Mouse (Mus musculus) testis, adult 2 months (tissue): Measurements from ENCODE around the gene Megf6. TPM values are rescaled to one million over a fixed set of nuclear protein-coding genes. Genes with fewer than 3 reads are reported as not detected.

Source experiments
- H3K27ac ChIP-seq: fragments of 200-500 bp; 2 replicates; pipeline ENCODE4 v1.5.1; 2012; ENCODE audit warnings: low read depth, low read length; ENCODE audit not compliant: control insufficient read depth, insufficient read depth
- H3K27me3 ChIP-seq: fragments of 200-500 bp; 2 replicates; pipeline ENCODE4 v1.6.1; 2012; ENCODE audit warnings: mild to moderate bottlenecking, low read length, moderate library complexity; ENCODE audit not compliant: control insufficient read depth, insufficient read depth
- H3K36me3 ChIP-seq: fragments of 200-500 bp; 2 replicates; pipeline ENCODE4 v1.6.1; 2012; ENCODE audit warnings: mild to moderate bottlenecking, low read length; ENCODE audit not compliant: control insufficient read depth, insufficient read depth
- H3K4me1 ChIP-seq: fragments of 200-500 bp; 2 replicates; pipeline ENCODE4 v1.6.1; 2012; ENCODE audit warnings: low read length; ENCODE audit not compliant: control insufficient read depth, insufficient read depth
- H3K4me3 ChIP-seq: fragments of 200-500 bp; 2 replicates; pipeline ENCODE4 v1.5.1; 2012; ENCODE audit warnings: low read depth, mild to moderate bottlenecking, low read length, moderate library complexity, mixed read lengths; ENCODE audit not compliant: control insufficient read depth
- CTCF ChIP-seq: fragments of 200-500 bp; IDR thresholded peaks from 2 replicates; pipeline ENCODE4 v1.5.1; 2012; ENCODE audit warnings: low read depth, mild to moderate bottlenecking, inconsistent platforms, low read length, moderate library complexity; ENCODE audit not compliant: control insufficient read depth, insufficient read depth, insufficient replicate concordance
- POLR2A ChIP-seq: fragments of 200-500 bp; IDR thresholded peaks from 2 replicates; pipeline ENCODE4 v1.6.1; 2012; ENCODE audit warnings: low read depth, mild to moderate bottlenecking, inconsistent platforms, low read length, moderate library complexity; ENCODE audit not compliant: control insufficient read depth
- polyA plus RNA-seq: library from polyadenylated mRNA; depleted of rRNA; stranded (reverse); fragments of >200 nt; gene quantifications from 2 replicates; pipeline ENCODE4 v1.2.3, GENCODE M21; 2012

The Megf6 gene
- polyA plus RNA-seq, 1 experiment, result 1.0 TPM

- no peaks in the 10 kb centered on the region for H3K4me1 ChIP-seq
- H3K36me3 ChIP-seq, result no peaks in the 10 kb centered on the region
- no peak for TF ChIP-seq CTCF
- no peak for TF ChIP-seq POLR2A
- no peaks in the 10 kb centered on the region for H3K27me3 ChIP-seq
- no peak overlapping the region for H3K4me3 ChIP-seq
- H3K27ac ChIP-seq, result no peak overlapping the region
These were observed 53.9 kb downstream of the Megf6 start for GRCm38 (mm10) chr4:154224267-154224969.

GRCm38 (mm10) chr4:154224970-154225309 is 54.4 kb downstream of the Megf6 start:
- no peak overlapping the region for H3K27ac ChIP-seq
- H3K36me3 ChIP-seq, result no peaks in the 10 kb centered on the region
- TF ChIP-seq CTCF (no peak), POLR2A (no peak)
- H3K4me3 ChIP-seq, result no peak overlapping the region
- H3K4me1 ChIP-seq, result no peaks in the 10 kb centered on the region
- no peaks in the 10 kb centered on the region for H3K27me3 ChIP-seq

GRCm38 (mm10) chr4:154226678-154227077 is 56.1 kb downstream of the Megf6 start:
- 0 out of 2 replicates have a peak, but pooled peaks cover 3% of the 10 kb centered on the region for H3K4me1 ChIP-seq
- no peak overlapping the region for H3K27ac ChIP-seq
- TF ChIP-seq CTCF (no peak), POLR2A (no peak)

DNA sequence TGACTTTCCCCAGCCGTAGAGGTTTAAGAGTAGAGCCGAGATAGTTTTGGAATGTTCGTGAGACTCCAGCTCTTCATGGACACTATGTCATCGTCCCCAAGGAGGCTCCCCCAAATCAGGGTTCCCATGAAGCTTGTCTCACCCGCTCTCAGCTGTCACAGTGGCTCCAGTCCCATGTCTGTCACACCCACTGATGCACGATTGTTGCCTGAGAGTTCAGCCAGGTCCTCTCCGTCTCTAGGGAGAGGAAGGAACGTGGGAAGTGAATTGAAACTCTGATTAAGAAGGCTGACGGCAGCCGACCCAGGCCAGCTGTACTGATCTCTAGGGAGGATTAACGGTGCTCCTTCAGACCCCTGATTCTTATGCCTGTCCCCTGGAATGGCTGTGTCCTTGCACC is 57.8 kb downstream of the Megf6 start:
- Histone ChIP-seq H3K36me3 (no peaks in the 10 kb centered on the region), H3K27me3 (no peaks in the 10 kb centered on the region), H3K4me1 (0 out of 2 replicates have a peak, but pooled peaks cover 3% of the 10 kb centered on the region), H3K4me3 (no peak overlapping the region), H3K27ac (no peak overlapping the region)
- TF ChIP-seq CTCF, result no peak
- no peak for TF ChIP-seq POLR2A

More at GRCm38 (mm10) chr4:154226678-154227077, 56.1 kb downstream of the Megf6 start:
- H3K36me3 ChIP-seq, result no peaks in the 10 kb centered on the region
- H3K4me3 ChIP-seq, result no peak overlapping the region
- H3K27me3 ChIP-seq, result no peaks in the 10 kb centered on the region

- TF ChIP-seq CTCF, result no peak
- no peaks in the 10 kb centered on the region for H3K36me3 ChIP-seq
- H3K27me3 ChIP-seq, result no peaks in the 10 kb centered on the region
- 0 out of 2 replicates have a peak, but pooled peaks cover 3% of the 10 kb centered on the region for H3K4me1 ChIP-seq
- H3K27ac ChIP-seq, result no peak overlapping the region
- no peak overlapping the region for H3K4me3 ChIP-seq
These were observed 59.0 kb downstream of the Megf6 start for GRCm38 (mm10) chr4:154229569-154229968.

DNA sequence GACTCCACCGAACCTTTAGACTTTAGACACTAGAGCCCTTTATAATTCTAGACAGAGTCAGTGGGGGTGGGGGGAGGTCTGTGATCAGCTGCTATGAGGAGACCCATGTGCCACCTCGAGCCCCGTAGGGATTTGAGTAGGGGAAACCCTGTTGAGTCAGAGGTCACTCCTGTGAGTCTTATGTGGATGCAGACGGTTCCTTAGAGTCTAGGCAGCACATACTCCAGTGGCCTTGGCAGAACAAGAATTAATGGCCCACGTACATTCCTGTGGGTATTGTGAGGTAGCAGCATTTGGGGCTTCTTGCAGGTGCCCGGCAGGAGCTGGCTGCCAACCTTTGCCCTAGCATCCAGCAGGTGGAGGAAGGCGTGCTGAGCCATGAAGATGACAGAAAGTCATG is 60.9 kb downstream of the Megf6 start:
- H3K4me1 ChIP-seq, result 0 out of 2 replicates have a peak, but pooled peaks cover 3% of the 10 kb centered on the region
- H3K4me3 ChIP-seq, result no peak overlapping the region
- no peaks in the 10 kb centered on the region for H3K27me3 ChIP-seq
- no peak overlapping the region for H3K27ac ChIP-seq
- no peaks in the 10 kb centered on the region for H3K36me3 ChIP-seq
- TF ChIP-seq CTCF, result no peak
- no peak for TF ChIP-seq POLR2A

DNA sequence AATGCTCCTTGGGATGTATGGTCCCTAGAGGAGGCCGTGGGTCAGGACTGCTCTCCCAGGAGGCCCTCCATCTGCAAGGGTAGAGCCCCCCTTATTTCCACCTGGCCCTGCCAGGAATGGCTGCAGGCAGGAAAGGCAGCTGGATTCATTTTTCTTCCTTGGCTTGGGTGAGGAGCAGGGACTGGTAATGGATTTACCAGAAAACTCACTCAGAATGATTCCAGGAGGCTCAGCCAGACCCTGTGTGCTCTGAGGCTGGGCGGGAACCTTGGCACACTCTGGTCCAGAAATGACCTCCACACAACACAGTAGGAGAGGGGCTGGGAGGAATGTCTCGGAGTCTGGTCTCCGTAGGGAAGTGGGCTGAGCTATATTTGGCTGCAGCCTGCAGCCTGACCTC is 61.8 kb downstream of the Megf6 start:
- Histone ChIP-seq H3K36me3 (no peaks in the 10 kb centered on the region), H3K4me1 (0 out of 2 replicates have a peak, but pooled peaks cover 3% of the 10 kb centered on the region), H3K4me3 (no peak overlapping the region), H3K27ac (no peak overlapping the region), H3K27me3 (no peaks in the 10 kb centered on the region)
- TF ChIP-seq POLR2A, result no peak
